Mouse (Mus musculus): Measurements from ENCODE around the gene Mettl7a2. TPM values are rescaled to one million over a fixed set of nuclear protein-coding genes. Genes with fewer than 3 reads are reported as not detected.
A peak's percentile ranks its signal among the peaks of the same experiment; 100 is the strongest.
"Not testable (repeated sequence)": the region's sequence is repeated elsewhere in the genome, so short reads cannot be mapped to it uniquely, and the experiment has no call there.

Gene Mettl7a2
- polyA plus RNA-seq, 1 experiment from 2014 or later = not detected

DNA sequence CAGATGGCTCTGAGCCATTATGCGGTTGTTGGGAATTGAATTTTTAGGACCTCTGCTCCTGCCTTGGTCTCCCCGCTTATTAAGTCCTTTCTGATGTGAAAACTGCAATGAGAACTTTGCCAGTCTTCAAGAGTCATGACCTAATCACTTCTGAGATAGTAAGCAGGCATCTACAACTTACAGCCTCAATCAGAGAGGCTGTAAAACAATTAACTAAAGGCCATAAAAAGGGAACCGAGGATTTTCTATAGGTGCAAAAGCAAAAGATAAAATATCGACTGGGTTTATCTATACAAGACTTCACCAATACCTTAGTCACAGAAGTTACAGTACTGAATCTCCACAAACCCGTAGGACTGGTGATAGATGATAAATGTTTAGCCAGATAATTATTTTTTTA is 2.9 kb downstream of the Mettl7a2 start:
- Histone ChIP-seq H3K4me2 (no peak overlapping the region), H3K9ac (ENCODE audit: low read length) (no peak overlapping the region), H3K36me3 (ENCODE audit: control insufficient read depth, insufficient read depth, low read length) (no peaks in the 10 kb centered on the region), H3K9me3 (ENCODE audit: control insufficient read depth, low read length) (no peaks in the 10 kb centered on the region), H3K27me3 (ENCODE audit: control insufficient read depth, insufficient read depth, low read length) (no peaks in the 10 kb centered on the region), H3K27ac (ENCODE audit: low read depth, low read length) (no peak overlapping the region), H3K4me3 (ENCODE audit: low read depth, low read length) (no peak overlapping the region), H3K4me1 (ENCODE audit: control insufficient read depth, insufficient read depth, low read length) (no peaks in the 10 kb centered on the region)
- WGBS = 90% methylated on average over 5 of the region's 5 CpGs
- no peak for ATAC-seq (ENCODE audit: low FRiP score)
- no peak for DNase-seq (ENCODE audit: low spot score, missing footprints)

DNA sequence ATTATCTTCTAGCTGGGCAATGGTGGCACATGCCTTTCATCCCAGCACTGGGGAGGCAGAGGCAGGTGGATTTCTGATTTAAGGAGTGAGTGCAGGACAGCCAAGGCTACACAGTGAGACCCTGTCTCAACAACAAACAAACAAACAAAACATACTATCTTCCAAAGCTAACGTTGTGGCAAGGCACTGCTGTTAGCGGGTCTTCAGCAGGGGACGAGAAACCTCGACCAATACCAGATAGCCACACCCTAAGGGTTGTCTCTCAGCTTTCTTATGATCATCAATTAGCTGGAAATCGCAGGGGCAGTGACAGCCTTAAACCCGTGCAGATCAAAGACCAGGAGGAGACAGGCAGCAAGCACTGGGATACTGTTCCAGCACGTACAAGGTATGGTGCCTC is 11.2 kb downstream of the Mettl7a2 start, which contains the start of gene Higd1c:
Gene Higd1c (plus strand): TSS at position 301 of the 400 bp plus-strand sequence.
- Histone ChIP-seq H3K36me3 (ENCODE audit: control insufficient read depth, insufficient read depth, low read length) (no peaks in the 10 kb centered on the region), H3K9ac (ENCODE audit: low read length) (no peak within 1 kb of the TSS), H3K27ac (ENCODE audit: low read depth, low read length) (no peak within 1 kb of the TSS), H3K4me3 (ENCODE audit: low read depth, low read length) (no peak within 1 kb of the TSS), H3K9me3 (ENCODE audit: control insufficient read depth, low read length) (no peaks in the 10 kb centered on the region), H3K27me3 (ENCODE audit: control insufficient read depth, insufficient read depth, low read length) (no peaks in the 10 kb centered on the region), H3K4me2 (no peak within 1 kb of the TSS), H3K4me1 (ENCODE audit: control insufficient read depth, insufficient read depth, low read length) (no peaks in the 10 kb centered on the region)
- ATAC-seq (ENCODE audit: low FRiP score) (no peak), DNase-seq (ENCODE audit: low spot score, missing footprints) (no peak)
- WGBS = 82% methylated on average over 7 of the region's 7 CpGs

GRCm38 (mm10) chr15:100365967-100366366 is 13.0 kb downstream of the Mettl7a2 start:
- H3K9me3 ChIP-seq (ENCODE audit: control insufficient read depth, low read length); H3K4me3 ChIP-seq (ENCODE audit: low read depth, low read length); ATAC-seq (ENCODE audit: low FRiP score); H3K4me1 ChIP-seq (ENCODE audit: control insufficient read depth, insufficient read depth, low read length); H3K27me3 ChIP-seq (ENCODE audit: control insufficient read depth, insufficient read depth, low read length); H3K36me3 ChIP-seq (ENCODE audit: control insufficient read depth, insufficient read depth, low read length); DNase-seq (ENCODE audit: low spot score, missing footprints); H3K4me2 ChIP-seq; H3K27ac ChIP-seq (ENCODE audit: low read depth, low read length); H3K9ac ChIP-seq (ENCODE audit: low read length): not testable (repeated sequence)
- WGBS = 85% methylated on average over 8 of the region's 9 CpGs

- DNase-seq (ENCODE audit: low spot score, missing footprints) (no peak), ATAC-seq (ENCODE audit: low FRiP score) (no peak)
- Histone ChIP-seq H3K27me3 (ENCODE audit: control insufficient read depth, insufficient read depth, low read length) (no peaks in the 10 kb centered on the region), H3K4me2 (no peak overlapping the region), H3K27ac (ENCODE audit: low read depth, low read length) (no peak overlapping the region), H3K9ac (ENCODE audit: low read length) (no peak overlapping the region), H3K36me3 (ENCODE audit: control insufficient read depth, insufficient read depth, low read length) (no peaks in the 10 kb centered on the region), H3K4me3 (ENCODE audit: low read depth, low read length) (no peak overlapping the region), H3K9me3 (ENCODE audit: control insufficient read depth, low read length) (no peaks in the 10 kb centered on the region), H3K4me1 (ENCODE audit: control insufficient read depth, insufficient read depth, low read length) (no peaks in the 10 kb centered on the region)
- 91% methylated on average over 7 of the region's 7 CpGs for WGBS
Observed at GRCm38 (mm10) chr15:100367119-100367518, 14.1 kb downstream of the Mettl7a2 start.

- no peaks in the 10 kb centered on the region for H3K9me3 ChIP-seq (ENCODE audit: control insufficient read depth, low read length)
- H3K4me1 ChIP-seq (ENCODE audit: control insufficient read depth, insufficient read depth, low read length) = no peaks in the 10 kb centered on the region
- H3K4me3 ChIP-seq (ENCODE audit: low read depth, low read length) = no peak overlapping the region
- no peak overlapping the region for H3K9ac ChIP-seq (ENCODE audit: low read length)
- no peak for ATAC-seq (ENCODE audit: low FRiP score)
- no peaks in the 10 kb centered on the region for H3K27me3 ChIP-seq (ENCODE audit: control insufficient read depth, insufficient read depth, low read length)
- DNase-seq (ENCODE audit: low spot score, missing footprints) = peak; percentile 91
- no peak overlapping the region for H3K4me2 ChIP-seq
- H3K36me3 ChIP-seq (ENCODE audit: control insufficient read depth, insufficient read depth, low read length) = no peaks in the 10 kb centered on the region
- WGBS = 40% methylated on average over 5 of the region's 5 CpGs
- H3K27ac ChIP-seq (ENCODE audit: low read depth, low read length) = no peak overlapping the region
Observed at GRCm38 (mm10) chr15:100375066-100375465, 22.1 kb downstream of the Mettl7a2 start.

DNA sequence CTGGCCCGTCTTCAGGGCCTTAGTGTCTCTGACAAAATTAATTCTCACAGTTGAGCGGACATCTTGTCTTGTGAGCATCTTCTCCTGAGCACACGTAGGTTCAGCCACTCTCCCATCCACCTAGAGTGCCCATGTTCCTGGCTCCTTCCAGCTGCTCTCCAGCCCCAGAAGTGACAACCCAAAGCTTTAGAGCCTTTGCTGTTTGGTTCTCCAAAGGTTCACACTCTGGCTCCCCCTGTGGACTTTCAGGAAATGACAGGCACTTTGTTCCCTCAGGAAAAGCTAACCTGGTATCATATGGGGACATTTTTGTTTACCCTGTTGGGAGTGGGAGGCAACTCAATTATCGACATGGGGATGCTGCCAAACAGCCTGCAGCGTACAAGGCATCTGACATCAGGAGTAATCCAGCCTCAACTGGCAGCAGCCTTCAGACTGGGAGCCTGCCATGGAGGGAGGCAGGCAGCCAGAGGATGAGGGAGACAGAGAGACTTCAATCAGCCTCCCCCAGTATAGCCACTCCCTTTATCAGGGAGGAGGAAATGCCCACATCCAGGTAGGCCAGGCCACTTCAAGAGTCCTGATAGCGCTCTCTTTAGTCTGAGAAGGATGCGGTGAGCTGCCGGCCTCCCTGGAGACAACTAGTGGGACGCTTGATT is 25.0 kb downstream of the Mettl7a2 start:
- H3K9ac ChIP-seq (ENCODE audit: low read length); H3K36me3 ChIP-seq (ENCODE audit: control insufficient read depth, insufficient read depth, low read length); H3K4me1 ChIP-seq (ENCODE audit: control insufficient read depth, insufficient read depth, low read length); H3K4me2 ChIP-seq; ATAC-seq (ENCODE audit: low FRiP score); DNase-seq (ENCODE audit: low spot score, missing footprints); H3K4me3 ChIP-seq (ENCODE audit: low read depth, low read length); H3K9me3 ChIP-seq (ENCODE audit: control insufficient read depth, low read length); H3K27me3 ChIP-seq (ENCODE audit: control insufficient read depth, insufficient read depth, low read length); H3K27ac ChIP-seq (ENCODE audit: low read depth, low read length): not testable (repeated sequence)
- WGBS = 19% methylated on average over 3 of the region's 9 CpGs

- no peaks in the 10 kb centered on the region for H3K36me3 ChIP-seq (ENCODE audit: control insufficient read depth, insufficient read depth, low read length)
- 88% methylated on average over 8 of the region's 8 CpGs for WGBS
- H3K27me3 ChIP-seq (ENCODE audit: control insufficient read depth, insufficient read depth, low read length) = no peaks in the 10 kb centered on the region
- H3K4me2 ChIP-seq = no peak overlapping the region
- H3K9me3 ChIP-seq (ENCODE audit: control insufficient read depth, low read length) = no peaks in the 10 kb centered on the region
- H3K27ac ChIP-seq (ENCODE audit: low read depth, low read length) = no peak overlapping the region
- H3K9ac ChIP-seq (ENCODE audit: low read length) = no peak overlapping the region
- H3K4me3 ChIP-seq (ENCODE audit: low read depth, low read length) = no peak overlapping the region
- no peaks in the 10 kb centered on the region for H3K4me1 ChIP-seq (ENCODE audit: control insufficient read depth, insufficient read depth, low read length)
- DNase-seq (ENCODE audit: low spot score, missing footprints) = no peak
- no peak for ATAC-seq (ENCODE audit: low FRiP score)
Observed at GRCm38 (mm10) chr15:100379658-100380057, 26.7 kb downstream of the Mettl7a2 start.

- no peak overlapping the region for H3K4me2 ChIP-seq
- no peak for DNase-seq (ENCODE audit: low spot score, missing footprints)
- no peaks in the 10 kb centered on the region for H3K4me1 ChIP-seq (ENCODE audit: control insufficient read depth, insufficient read depth, low read length)
- H3K9ac ChIP-seq (ENCODE audit: low read length) = no peak overlapping the region
- ATAC-seq (ENCODE audit: low FRiP score) = no peak
- H3K27ac ChIP-seq (ENCODE audit: low read depth, low read length) = no peak overlapping the region
- H3K36me3 ChIP-seq (ENCODE audit: control insufficient read depth, insufficient read depth, low read length) = no peaks in the 10 kb centered on the region
- H3K9me3 ChIP-seq (ENCODE audit: control insufficient read depth, low read length) = no peaks in the 10 kb centered on the region
- H3K4me3 ChIP-seq (ENCODE audit: low read depth, low read length) = no peak overlapping the region
- WGBS = 84% methylated on average over 2 of the region's 2 CpGs
- H3K27me3 ChIP-seq (ENCODE audit: control insufficient read depth, insufficient read depth, low read length) = no peaks in the 10 kb centered on the region
Observed at GRCm38 (mm10) chr15:100380104-100380503, 27.1 kb downstream of the Mettl7a2 start.

GRCm38 (mm10) chr15:100385705-100386104 is 32.7 kb downstream of the Mettl7a2 start:
- Histone ChIP-seq H3K9me3 (ENCODE audit: control insufficient read depth, low read length) (no peaks in the 10 kb centered on the region), H3K36me3 (ENCODE audit: control insufficient read depth, insufficient read depth, low read length) (no peaks in the 10 kb centered on the region), H3K27ac (ENCODE audit: low read depth, low read length) (no peak overlapping the region), H3K4me3 (ENCODE audit: low read depth, low read length) (no peak overlapping the region), H3K4me1 (ENCODE audit: control insufficient read depth, insufficient read depth, low read length) (no peaks in the 10 kb centered on the region), H3K9ac (ENCODE audit: low read length) (no peak overlapping the region), H3K27me3 (ENCODE audit: control insufficient read depth, insufficient read depth, low read length) (no peaks in the 10 kb centered on the region), H3K4me2 (no peak overlapping the region)
- 95% methylated on average over 9 of the region's 9 CpGs for WGBS
- no peak for DNase-seq (ENCODE audit: low spot score, missing footprints)
- ATAC-seq (ENCODE audit: low FRiP score) = no peak

Data from midbrain, embryonic 11.5 days (tissue).